Mouse (Mus musculus): ENCODE data around the gene Gstt3.
A peak's percentile ranks its signal among the peaks of the same experiment; 100 is the strongest.
"Not testable (repeated sequence)": the region's sequence is repeated elsewhere in the genome, so short reads cannot be mapped to it uniquely, and the experiment has no call there.

The Gstt3 gene

GRCm38 (mm10) chr10:75779206-75780174 is 1.7 kb downstream of the Gstt3 start:
- no peak for ATAC-seq (ENCODE audit: low TSS enrichment)

- no peak for ATAC-seq (ENCODE audit: low TSS enrichment)
Observed at GRCm38 (mm10) chr10:75777885-75778284, 3.3 kb downstream of the Gstt3 start.

GRCm38 (mm10) chr10:75776562-75776961 is 4.7 kb downstream of the Gstt3 start:
- no peak for ATAC-seq (ENCODE audit: low TSS enrichment)

GRCm38 (mm10) chr10:75774587-75774986 is 6.6 kb downstream of the Gstt3 start:
- no peak for ATAC-seq (ENCODE audit: low TSS enrichment)

GRCm38 (mm10) chr10:75774102-75774501 is 7.1 kb downstream of the Gstt3 start:
- no peak for ATAC-seq (ENCODE audit: low TSS enrichment)

GRCm38 (mm10) chr10:75772795-75773664 is 8.2 kb downstream of the Gstt3 start, which contains the start of gene Ddt:
Gene Ddt, minus strand, starts transcription at chr10:75773414.
- ATAC-seq (ENCODE audit: low TSS enrichment), result peak; percentile 95

GRCm38 (mm10) chr10:75767756-75768155 is 13.5 kb downstream of the Gstt3 start:
- not testable (repeated sequence) for ATAC-seq (ENCODE audit: low TSS enrichment)

- no peak for ATAC-seq (ENCODE audit: low TSS enrichment)
Observed at GRCm38 (mm10) chr10:75766856-75767255, 14.4 kb downstream of the Gstt3 start.

- ATAC-seq (ENCODE audit: low TSS enrichment), result peak; percentile 14; the same call in 1 of the 2 replicates
Observed at GRCm38 (mm10) chr10:75764519-75765473, 16.4 kb downstream of the Gstt3 start.

- peak; percentile 100 for ATAC-seq (ENCODE audit: low TSS enrichment)
Observed at GRCm38 (mm10) chr10:75763682-75764518, 17.3 kb downstream of the Gstt3 start, which contains the start of gene Cabin1. Gene Cabin1, minus strand, starts transcription at chr10:75764341.

GRCm38 (mm10) chr10:75762413-75762812 is 18.8 kb downstream of the Gstt3 start:
- no peak for ATAC-seq (ENCODE audit: low TSS enrichment)

GRCm38 (mm10) chr10:75760311-75760710 is 20.9 kb downstream of the Gstt3 start:
- ATAC-seq (ENCODE audit: low TSS enrichment), result no peak

GRCm38 (mm10) chr10:75756719-75757118 is 24.5 kb downstream of the Gstt3 start:
- ATAC-seq (ENCODE audit: low TSS enrichment), result no peak

- ATAC-seq (ENCODE audit: low TSS enrichment), result peak; percentile 81
Observed at GRCm38 (mm10) chr10:75744017-75744416, 37.2 kb downstream of the Gstt3 start.

- peak; percentile 83 for ATAC-seq (ENCODE audit: low TSS enrichment)
Observed at GRCm38 (mm10) chr10:75743369-75743768, 37.8 kb downstream of the Gstt3 start.

GRCm38 (mm10) chr10:75740866-75741265 is 40.3 kb downstream of the Gstt3 start:
- no peak for ATAC-seq (ENCODE audit: low TSS enrichment)

- ATAC-seq (ENCODE audit: low TSS enrichment), result no peak
Observed at GRCm38 (mm10) chr10:75725449-75725848, 55.8 kb downstream of the Gstt3 start.
